Mouse (Mus musculus): ENCODE measurements around the gene Shd. TPM values are rescaled to one million over a fixed set of nuclear protein-coding genes. Genes with fewer than 3 reads are reported as not detected.
A peak's percentile ranks its signal among the peaks of the same experiment; 100 is the strongest.

Shd gene
- total RNA-seq, 1 experiment = 1.5 TPM

DNA sequence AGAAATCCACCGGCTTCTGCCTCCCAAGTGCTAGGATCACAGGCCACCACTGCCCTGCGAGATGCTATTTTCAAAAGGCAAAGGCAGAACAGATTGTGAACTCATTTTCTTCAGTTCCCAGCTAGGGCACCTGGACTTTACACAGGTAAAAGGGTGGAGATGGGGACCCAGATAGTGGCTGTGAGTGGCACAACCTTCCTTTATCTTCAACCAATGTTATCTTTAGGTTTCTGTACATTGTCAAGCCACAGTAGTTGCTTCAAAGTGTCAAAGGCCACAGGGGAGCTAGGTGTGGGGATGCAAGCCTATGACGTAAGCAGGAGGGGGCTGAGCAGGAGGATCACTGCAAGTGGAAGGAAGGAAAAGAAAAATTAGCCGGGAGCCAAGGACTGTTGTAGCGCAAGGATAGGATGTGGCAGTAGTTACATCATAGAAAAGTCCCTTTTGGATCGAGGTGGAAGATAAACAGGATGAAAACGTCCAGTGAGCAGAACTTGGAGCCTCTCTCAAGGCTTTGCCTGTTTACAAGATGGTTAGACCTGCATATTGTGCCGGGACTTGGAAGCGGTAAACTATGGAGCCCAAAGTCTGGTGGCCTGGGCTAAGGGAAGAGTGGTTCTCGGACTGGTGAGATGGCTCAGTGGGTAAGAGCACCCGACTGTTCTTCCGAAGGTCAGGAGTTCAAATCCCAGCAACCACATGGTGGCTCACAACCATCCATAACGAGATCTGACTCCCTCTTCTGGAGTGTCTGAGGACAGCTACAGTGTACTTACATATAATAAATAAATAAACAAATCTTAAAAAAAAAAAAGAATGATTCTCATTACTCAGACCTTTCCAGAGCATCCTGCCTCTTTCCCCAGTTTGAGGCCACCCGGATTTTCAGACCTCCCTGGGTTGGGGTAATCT, 37.4 kb downstream of the Shd start:
- Histone ChIP-seq H3K4me3 (ENCODE audit: insufficient read depth in 1 of 2, low read depth in 1 of 2, low read length in 2 of 2, poor library complexity in 1 of 2, severe bottlenecking in 1 of 2) (peak overlapping the region; percentile 17 to 60), H3K27ac (ENCODE audit: insufficient read depth, low read depth, low read length, poor library complexity, severe bottlenecking) (peak overlapping the region; percentile 61), H3K9ac (ENCODE audit: insufficient read depth, low read depth, low read length, poor library complexity, severe bottlenecking) (no peak overlapping the region; the same call in 1 of the 2 replicates), H3K36me3 (ENCODE audit: control insufficient read depth, insufficient read depth, low read length, poor library complexity, severe bottlenecking) (peaks cover 12% of the 10 kb centered on the region; the same call in 1 of the 2 replicates), H3K9me3 (ENCODE audit: control insufficient read depth, insufficient read depth, low read depth, low read length) (no peaks in the 10 kb centered on the region), H3K4me1 (ENCODE audit: control insufficient read depth in 2 of 2, insufficient read depth in 2 of 2, low read length in 2 of 2, poor library complexity in 1 of 2) (peaks cover 0 to 8% of the 10 kb centered on the region in 2 experiments; a peak in 2 of 4 replicates)
- no peak for DNase-seq (ENCODE audit: low read depth, low spot score)
- TF ChIP-seq MAFK (IDR thresholded peaks at IDR 0.05; ENCODE audit: insufficient read depth, low read depth, low read length) = no peak
- 0 out of 2 replicates have a peak, but pooled peaks have one; percentile 23 for TF ChIP-seq ZNF384 (IDR thresholded peaks at IDR 0.05; ENCODE audit: low read depth, low read length)
- in situ Hi-C loops (cut with MboI; ENCODE audit: low sequenced_read_pairs in 2 of 2, unreplicated experiment in 2 of 2) = no loop called here

DNA sequence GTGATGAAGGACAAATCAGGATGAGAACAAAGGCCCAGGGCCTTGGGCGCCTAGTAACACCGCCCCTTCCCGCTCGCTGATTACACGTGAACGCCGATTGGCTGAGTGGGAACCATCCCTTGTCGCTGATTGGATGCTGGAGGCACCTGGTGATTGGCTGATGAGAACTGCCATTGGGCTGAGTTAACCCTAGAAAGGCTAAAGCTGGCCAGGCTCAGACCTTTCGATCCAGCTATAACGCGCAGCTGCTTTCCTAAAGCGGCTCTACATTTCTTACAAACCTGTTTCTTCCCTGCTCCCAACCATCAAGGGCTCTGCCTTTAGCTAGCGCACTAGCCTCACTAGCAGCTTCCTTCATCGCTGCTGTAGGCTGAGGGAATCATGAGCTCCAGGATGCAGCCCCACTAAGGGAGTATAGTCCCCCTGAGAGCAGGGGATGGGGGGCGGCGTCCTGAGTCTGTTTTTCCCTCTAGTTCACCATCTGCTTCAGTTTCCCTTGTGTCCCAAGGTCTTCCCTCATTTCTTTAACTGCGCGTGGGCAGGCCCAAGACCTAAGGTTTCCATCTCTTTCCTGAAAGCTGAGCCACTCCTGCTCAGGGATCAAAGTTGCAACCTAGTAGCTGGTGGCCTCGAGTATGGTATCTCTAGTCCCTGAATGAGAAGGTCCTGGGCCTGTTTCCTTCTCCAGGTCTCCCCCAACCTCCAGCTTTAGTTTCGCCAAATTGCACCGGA, 38.3 kb downstream of the Shd start:
- Histone ChIP-seq H3K27ac (ENCODE audit: insufficient read depth, low read depth, low read length, poor library complexity, severe bottlenecking) (peak overlapping the region; percentile 54; the same call in 1 of the 2 replicates), H3K36me3 (ENCODE audit: control insufficient read depth, insufficient read depth, low read length, poor library complexity, severe bottlenecking) (peaks cover 12% of the 10 kb centered on the region; the same call in 1 of the 2 replicates), H3K9me3 (ENCODE audit: control insufficient read depth, insufficient read depth, low read depth, low read length) (no peaks in the 10 kb centered on the region), H3K4me3 (ENCODE audit: insufficient read depth in 1 of 2, low read depth in 1 of 2, low read length in 2 of 2, poor library complexity in 1 of 2, severe bottlenecking in 1 of 2) (peak overlapping the region; percentile 88 to 99), H3K9ac (ENCODE audit: insufficient read depth, low read depth, low read length, poor library complexity, severe bottlenecking) (peak overlapping the region; percentile 65), H3K4me1 (ENCODE audit: control insufficient read depth in 2 of 2, insufficient read depth in 2 of 2, low read length in 2 of 2, poor library complexity in 1 of 2) (peaks cover 0 to 8% of the 10 kb centered on the region in 2 experiments; a peak in 2 of 4 replicates)
- in situ Hi-C loops (cut with MboI; ENCODE audit: low sequenced_read_pairs in 2 of 2, unreplicated experiment in 2 of 2) = no loop called here
- peak; percentile 97 for DNase-seq (ENCODE audit: low read depth, low spot score)
- TF ChIP-seq ZNF384 (IDR thresholded peaks at IDR 0.05; ENCODE audit: low read depth, low read length) (no peak), CHD2 (IDR thresholded peaks at IDR 0.05; ENCODE audit: low read depth, low read length) (peak; percentile 84)

DNA sequence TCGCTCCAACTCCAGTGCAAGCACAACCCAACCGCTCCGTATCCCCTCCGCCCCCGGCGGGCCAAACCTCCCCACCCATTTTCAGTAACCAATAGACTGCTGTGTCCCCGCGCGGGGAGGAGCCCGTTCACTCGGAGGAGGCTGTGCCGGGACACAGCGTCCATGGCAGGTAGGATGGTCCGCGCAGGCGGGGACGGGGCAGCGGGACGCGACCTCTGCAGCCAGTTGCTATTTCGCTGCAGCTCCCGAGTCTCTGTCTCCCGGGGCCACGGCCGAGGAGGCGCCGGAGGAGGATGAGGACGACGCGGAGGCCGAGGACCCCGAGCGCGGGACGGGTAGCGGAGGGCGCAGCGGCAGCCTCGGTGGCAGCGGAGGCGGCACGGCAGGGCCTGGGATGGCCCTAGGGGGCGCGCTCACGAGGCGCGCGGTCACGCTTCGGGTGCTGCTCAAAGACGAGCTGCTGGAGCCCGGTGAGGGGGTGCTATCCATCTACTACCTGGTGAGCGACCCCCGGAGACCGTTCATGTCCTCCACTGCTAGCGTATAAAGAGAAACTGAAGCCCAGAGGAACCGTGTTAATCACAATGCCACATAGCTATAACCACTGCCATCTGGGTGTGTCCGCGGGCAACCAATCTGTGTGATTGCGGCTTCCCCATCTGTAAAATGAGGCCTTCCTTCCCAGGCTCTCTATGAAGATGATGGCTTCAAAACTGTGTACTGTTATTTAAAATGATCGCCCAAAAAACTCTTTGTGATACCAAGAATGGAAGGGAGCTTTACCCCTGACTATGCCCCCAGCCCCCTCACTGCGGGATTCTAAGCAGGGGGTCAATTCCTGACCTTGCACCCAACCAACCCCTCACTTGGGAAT, 39.1 kb downstream of the Shd start:
- in situ Hi-C loops (cut with MboI; ENCODE audit: low sequenced_read_pairs in 2 of 2, unreplicated experiment in 2 of 2) = no loop called here

DNA sequence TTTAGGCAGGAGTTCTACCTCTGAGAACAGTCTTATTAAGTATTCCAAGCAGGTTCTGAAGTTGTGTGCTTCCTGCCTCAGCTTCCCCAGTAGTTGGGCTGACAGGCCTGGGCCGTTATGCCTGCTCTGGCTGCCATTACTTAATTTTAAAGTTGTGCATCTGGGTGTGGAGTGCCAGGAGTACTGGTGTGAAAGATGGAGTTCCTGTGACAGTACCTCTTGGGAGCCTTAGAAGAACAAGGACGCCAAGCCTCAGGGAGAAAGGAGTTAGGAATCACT, 39.6 kb downstream of the Shd start:
- H3K27ac ChIP-seq (ENCODE audit: insufficient read depth, low read depth, low read length, poor library complexity, severe bottlenecking) = no peak overlapping the region
- peaks cover 14% of the 10 kb centered on the region; the same call in 1 of the 2 replicates for H3K36me3 ChIP-seq (ENCODE audit: control insufficient read depth, insufficient read depth, low read length, poor library complexity, severe bottlenecking)
- H3K9ac ChIP-seq (ENCODE audit: insufficient read depth, low read depth, low read length, poor library complexity, severe bottlenecking) = peak overlapping the region; percentile 79; the same call in 1 of the 2 replicates
- H3K4me1 ChIP-seq (ENCODE audit: control insufficient read depth in 2 of 2, insufficient read depth in 2 of 2, low read length in 2 of 2, poor library complexity in 1 of 2) = peaks cover 0 to 8% of the 10 kb centered on the region in 2 experiments; a peak in 2 of 4 replicates
- TF ChIP-seq HCFC1 (IDR thresholded peaks at IDR 0.05; ENCODE audit: borderline replicate concordance, insufficient read depth, low read length) = no peak
- no peak for TF ChIP-seq MAFK (IDR thresholded peaks at IDR 0.05; ENCODE audit: insufficient read depth, low read depth, low read length)
- no peak for TF ChIP-seq ZNF384 (IDR thresholded peaks at IDR 0.05; ENCODE audit: low read depth, low read length)
- TF ChIP-seq CHD2 (IDR thresholded peaks at IDR 0.05; ENCODE audit: low read depth, low read length) = no peak
- TF ChIP-seq ZC3H11A (IDR thresholded peaks at IDR 0.05; ENCODE audit: borderline replicate concordance, low read depth, low read length) = no peak
- in situ Hi-C loops (cut with MboI; ENCODE audit: low sequenced_read_pairs in 2 of 2, unreplicated experiment in 2 of 2) = no loop called here
- H3K9me3 ChIP-seq (ENCODE audit: control insufficient read depth, insufficient read depth, low read depth, low read length) = no peaks in the 10 kb centered on the region
- DNase-seq (ENCODE audit: low read depth, low spot score) = no peak
- H3K4me3 ChIP-seq (ENCODE audit: insufficient read depth in 1 of 2, low read depth in 1 of 2, low read length in 2 of 2, poor library complexity in 1 of 2, severe bottlenecking in 1 of 2) = peak overlapping the region; percentile 88 to 99

More for the DNA sequence above, 39.1 kb downstream of the Shd start:
- Histone ChIP-seq H3K4me3 (ENCODE audit: insufficient read depth in 1 of 2, low read depth in 1 of 2, low read length in 2 of 2, poor library complexity in 1 of 2, severe bottlenecking in 1 of 2) (peak overlapping the region; percentile 88 to 99), H3K4me1 (ENCODE audit: control insufficient read depth in 2 of 2, insufficient read depth in 2 of 2, low read length in 2 of 2, poor library complexity in 1 of 2) (peaks cover 0 to 8% of the 10 kb centered on the region in 2 experiments; a peak in 2 of 4 replicates), H3K9ac (ENCODE audit: insufficient read depth, low read depth, low read length, poor library complexity, severe bottlenecking) (peak overlapping the region; percentile 79), H3K27ac (ENCODE audit: insufficient read depth, low read depth, low read length, poor library complexity, severe bottlenecking) (peak overlapping the region; percentile 54; the same call in 1 of the 2 replicates), H3K9me3 (ENCODE audit: control insufficient read depth, insufficient read depth, low read depth, low read length) (no peaks in the 10 kb centered on the region), H3K36me3 (ENCODE audit: control insufficient read depth, insufficient read depth, low read length, poor library complexity, severe bottlenecking) (peaks cover 12% of the 10 kb centered on the region; the same call in 1 of the 2 replicates)
- TF ChIP-seq ZNF384 (IDR thresholded peaks at IDR 0.05; ENCODE audit: low read depth, low read length) = no peak
- no peak for TF ChIP-seq ZC3H11A (IDR thresholded peaks at IDR 0.05; ENCODE audit: borderline replicate concordance, low read depth, low read length)
- no peak for TF ChIP-seq CHD2 (IDR thresholded peaks at IDR 0.05; ENCODE audit: low read depth, low read length)
- no peak for TF ChIP-seq MAFK (IDR thresholded peaks at IDR 0.05; ENCODE audit: insufficient read depth, low read depth, low read length)
- no peak; the same call in 1 of the 2 replicates for TF ChIP-seq HCFC1 (IDR thresholded peaks at IDR 0.05; ENCODE audit: borderline replicate concordance, insufficient read depth, low read length)
- DNase-seq (ENCODE audit: low read depth, low spot score) = peak; percentile 83
